Mouse (Mus musculus) liver (tissue): Measurements from ENCODE around the gene Loxl4.

ENCODE experiments used
- DNase-seq: peaks from one replicate; pipeline ENCODE4 v3.0.0-alpha.2; 2020; ENCODE audit warnings: mixed read lengths

The Loxl4 gene

GRCm38 (mm10) chr19:42608082-42608481, 4.5 kb downstream of the Loxl4 start:
- no peak for DNase-seq

- no peak for DNase-seq
These were observed 10.0 kb downstream of the Loxl4 start for GRCm38 (mm10) chr19:42602576-42602975.

DNA sequence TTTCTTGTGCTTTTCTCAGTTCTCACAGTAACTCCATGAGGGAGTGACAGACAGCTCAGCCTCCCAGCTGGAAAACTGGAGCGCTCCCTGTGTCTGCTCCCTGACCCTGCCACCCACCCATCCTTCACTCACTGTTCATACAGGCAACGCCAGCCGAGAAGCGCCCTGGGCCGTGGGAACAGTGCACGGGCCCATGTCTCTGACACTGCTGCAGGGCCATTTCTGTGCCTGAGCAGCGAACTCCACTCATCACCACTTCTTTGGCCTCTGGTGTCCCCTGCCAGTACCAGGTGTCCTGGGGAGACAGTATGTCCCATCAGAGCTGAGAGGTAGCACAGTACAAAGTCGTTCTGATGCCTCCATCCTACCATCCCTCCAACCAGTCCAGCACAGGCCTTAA, 10.6 kb downstream of the Loxl4 start:
- DNase-seq = no peak

GRCm38 (mm10) chr19:42601445-42601844, 11.2 kb downstream of the Loxl4 start:
- DNase-seq = no peak

DNA sequence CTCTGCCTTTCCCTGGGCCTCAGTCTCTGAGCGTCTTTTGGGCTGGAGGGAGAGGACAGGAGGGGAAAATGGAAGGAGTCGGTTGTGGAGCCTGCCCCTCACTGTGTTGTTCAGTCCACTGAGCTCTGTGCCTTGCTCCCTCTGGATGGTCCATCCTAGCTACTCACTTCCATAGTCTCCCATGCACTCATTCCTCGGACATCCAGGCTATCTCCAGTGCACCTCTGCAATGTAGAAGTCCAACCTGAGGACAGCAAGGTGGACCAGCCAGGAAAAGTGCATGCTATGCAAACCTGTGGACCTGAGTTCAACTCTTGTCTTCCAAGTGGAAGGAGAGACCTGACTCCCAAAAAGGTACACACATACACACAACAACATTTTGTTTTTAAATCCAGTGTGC, 12.0 kb downstream of the Loxl4 start:
- no peak for DNase-seq

DNA sequence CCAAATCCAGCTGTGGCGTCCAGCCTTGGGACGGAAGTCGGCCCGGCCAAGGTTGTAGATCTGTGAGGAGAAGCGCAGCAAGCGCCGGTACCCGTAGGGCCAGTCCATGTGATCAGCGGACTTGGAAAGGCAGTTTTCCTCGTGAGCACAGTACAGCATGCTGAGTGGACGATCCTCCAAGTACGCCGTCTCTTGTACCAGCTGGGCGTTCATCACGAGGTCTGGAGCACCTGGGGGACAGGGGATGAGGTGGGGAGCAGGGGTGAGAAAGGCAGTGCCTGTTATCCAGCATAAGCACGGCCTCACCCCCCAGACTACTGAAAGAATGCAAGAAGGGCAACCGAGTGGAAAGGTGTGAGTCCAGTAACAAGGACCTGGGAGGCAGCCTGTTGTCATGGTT, 12.7 kb downstream of the Loxl4 start:
- no peak for DNase-seq

DNA sequence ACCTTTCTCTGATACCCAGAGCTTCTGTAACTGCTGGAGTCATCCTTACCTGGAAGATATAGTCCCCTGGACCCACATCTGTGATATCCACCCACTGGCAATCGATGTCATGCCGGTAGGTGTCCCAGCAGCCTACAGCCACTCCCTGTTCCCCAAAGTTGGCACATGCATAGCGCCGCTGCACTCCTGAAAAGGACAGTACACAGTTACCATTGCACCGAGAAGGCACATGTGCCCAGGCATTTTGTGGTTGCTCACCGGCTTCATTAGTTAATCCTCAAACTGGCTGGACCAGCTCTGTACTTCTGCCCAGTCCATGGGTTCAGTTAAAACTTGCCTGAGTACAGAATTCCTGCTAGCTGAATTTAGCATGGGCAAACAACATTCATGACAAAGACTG, 14.7 kb downstream of the Loxl4 start:
- no peak for DNase-seq

DNA sequence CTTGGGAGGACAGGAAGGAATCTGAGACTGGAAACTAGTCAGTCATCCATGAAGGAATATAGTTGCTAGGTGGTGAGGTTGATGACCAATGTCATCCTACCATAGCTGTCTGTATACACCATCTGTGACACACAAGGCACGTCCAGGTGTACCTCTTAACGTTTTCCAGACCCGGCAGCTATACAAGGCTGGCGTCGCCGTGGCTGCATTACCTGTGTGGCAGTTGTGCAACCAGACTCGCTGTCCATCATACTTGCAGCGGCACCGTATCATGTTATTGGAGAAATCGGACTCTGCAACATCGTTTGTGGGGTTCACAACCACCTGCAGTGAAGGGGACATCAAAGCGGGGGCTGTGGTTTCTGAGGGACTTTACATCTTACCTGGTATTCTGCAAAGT, 15.3 kb downstream of the Loxl4 start:
- no peak for DNase-seq

GRCm38 (mm10) chr19:42595066-42595465, 17.5 kb downstream of the Loxl4 start:
- no peak for DNase-seq

DNA sequence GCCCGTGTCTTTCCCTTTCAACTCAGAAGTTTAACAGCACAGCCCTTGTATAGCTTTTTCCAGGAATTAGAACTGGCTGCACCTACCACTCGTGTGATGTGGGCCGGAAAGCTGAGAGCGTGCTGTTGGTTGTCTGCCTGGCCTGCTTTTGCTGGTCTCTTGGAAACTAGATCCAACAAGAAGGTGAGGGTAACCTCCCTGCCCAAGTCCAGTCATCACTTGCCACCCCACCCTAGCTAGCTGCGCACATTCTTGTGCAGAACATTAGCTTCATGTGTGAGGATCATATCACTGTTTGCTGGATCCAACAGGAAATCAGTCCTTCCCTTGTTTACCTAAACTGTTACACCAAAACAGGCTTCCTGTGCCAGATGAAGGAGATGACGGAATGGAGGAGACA, 19.2 kb downstream of the Loxl4 start:
- no peak for DNase-seq

DNA sequence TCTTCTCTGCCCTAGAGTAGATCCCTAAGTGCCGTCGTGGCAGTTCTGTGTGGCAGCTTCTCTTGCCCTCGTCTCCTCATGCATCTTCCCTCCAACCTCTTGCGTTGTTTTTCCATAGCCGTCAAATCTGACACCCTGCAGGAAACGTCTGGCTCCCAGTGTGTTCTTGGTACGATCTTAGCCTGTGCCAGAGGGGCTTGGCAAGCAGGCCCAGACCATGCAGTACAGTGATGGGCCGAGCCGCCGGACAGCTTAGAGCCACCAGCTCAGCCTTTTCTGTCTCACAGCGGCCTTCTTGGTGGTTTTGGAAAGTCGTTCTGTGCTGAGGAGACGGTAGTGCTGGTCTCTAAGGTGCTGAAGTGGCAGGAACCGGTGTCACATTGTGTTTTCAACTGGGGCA, 21.1 kb downstream of the Loxl4 start:
- DNase-seq = no peak

- DNase-seq = no peak
These were observed 23.4 kb downstream of the Loxl4 start for GRCm38 (mm10) chr19:42589246-42589645.

GRCm38 (mm10) chr19:42587704-42588103, 24.9 kb downstream of the Loxl4 start:
- DNase-seq = no peak

GRCm38 (mm10) chr19:42584188-42584587, 28.4 kb downstream of the Loxl4 start:
- peak; percentile 46 for DNase-seq

GRCm38 (mm10) chr19:42583677-42584076, 28.9 kb downstream of the Loxl4 start:
- peak; percentile 35 for DNase-seq

DNA sequence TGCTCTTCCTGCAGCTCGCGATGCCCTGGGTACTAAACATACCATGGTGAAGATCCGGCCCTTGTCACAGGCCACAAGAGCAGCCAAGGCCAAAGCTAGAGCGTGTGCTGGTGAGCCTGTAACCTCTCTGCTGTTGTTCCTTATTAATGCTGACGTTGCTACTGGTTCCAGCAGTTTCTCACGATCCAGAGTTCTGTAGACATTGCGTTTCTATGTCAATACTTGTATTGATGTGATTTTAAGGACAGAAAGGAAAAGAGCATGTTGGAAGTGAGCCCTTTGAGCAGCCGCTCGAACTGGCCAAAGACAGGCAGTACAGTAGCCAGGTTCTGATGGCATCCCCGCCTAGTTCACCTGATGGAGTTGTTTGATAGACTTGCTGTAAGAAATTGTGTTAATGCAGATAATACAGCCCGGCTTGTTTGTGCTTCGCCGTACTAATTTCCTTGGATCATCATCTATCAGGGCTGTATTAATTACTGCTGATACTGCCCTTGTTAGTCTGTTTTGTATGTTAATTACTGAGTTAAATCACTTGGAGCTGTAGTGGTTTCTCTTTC, 29.7 kb downstream of the Loxl4 start:
- peak; percentile 44 for DNase-seq

GRCm38 (mm10) chr19:42580701-42581100, 31.9 kb downstream of the Loxl4 start:
- DNase-seq = no peak

DNA sequence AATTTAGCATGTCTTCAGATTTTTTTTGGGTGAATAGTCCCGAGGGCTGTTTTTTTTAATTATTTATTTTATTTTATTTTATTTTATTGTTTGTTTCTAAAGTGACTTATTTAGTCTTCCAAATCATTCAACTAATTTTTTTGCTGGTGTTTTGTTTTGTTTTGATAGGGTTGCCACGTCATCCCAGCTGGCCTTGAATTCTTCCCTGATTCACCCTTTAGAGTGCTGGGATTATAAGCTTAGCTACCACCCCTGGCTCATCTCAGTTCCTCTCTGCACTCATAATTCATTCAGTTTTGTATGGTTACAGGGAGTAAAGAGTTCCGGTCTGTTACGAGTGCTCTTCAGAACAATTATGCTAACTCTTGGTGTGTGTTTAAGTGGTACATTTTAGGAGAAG, 34.0 kb downstream of the Loxl4 start:
- DNase-seq = no peak

DNA sequence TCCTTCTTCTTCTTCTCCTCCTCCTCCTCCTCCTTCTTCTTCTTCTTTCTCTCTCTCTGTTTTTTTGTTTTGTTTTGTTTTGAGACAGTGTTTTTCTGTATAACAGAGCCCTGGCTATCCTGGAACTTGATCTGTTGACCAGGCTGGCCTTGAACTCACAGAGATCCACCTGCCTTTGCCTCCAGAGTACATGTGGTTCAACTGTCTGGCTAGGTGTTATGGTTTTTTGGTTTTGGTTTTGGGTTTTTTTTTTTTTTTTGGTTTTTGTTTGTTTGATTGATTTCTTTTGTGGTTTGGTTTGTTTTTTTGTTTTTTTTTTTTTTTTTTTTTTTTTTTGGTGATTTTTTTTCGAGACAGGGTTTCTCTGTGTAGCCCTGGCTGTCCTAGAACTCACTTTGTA, 35.8 kb downstream of the Loxl4 start:
- DNase-seq = no peak

GRCm38 (mm10) chr19:42575317-42575716, 37.3 kb downstream of the Loxl4 start:
- DNase-seq = no peak

DNA sequence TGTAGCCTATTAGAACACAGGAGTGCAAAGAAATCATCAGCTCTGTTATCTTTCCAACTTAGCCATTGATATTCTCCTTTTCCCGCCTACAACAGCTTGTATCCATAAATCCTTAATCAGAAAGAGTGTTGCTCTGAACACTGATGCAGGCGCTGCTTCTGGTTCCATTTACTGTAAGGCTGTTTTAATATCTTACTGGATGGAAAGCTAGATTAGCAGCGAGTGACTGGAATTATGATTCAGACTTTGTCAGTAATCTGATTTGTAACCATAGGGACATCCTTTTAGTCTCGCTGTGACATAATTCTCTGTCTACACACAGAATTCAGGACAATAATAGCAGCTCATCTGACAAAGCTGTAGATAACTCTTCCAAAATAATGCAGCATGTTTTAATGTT, 41.3 kb downstream of the Loxl4 start:
- no peak for DNase-seq

DNA sequence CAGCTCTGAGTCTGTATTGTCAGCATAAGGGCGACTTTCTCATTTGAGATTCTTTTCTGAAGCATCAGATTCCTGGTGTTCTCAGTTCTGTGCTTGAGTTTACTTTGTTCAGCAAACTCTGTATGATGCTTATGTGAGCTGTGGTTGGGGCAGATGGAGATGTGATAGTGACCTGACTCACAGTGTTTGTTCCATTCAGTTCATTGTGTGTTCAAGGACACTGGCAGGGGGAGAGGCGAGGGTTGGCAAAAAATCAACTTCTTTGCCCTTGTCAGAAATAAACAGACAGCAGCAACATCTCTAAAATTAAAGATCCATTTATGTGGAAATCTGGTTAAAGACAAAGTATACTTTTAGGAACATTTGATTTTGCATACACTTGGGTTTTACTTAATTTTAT, 43.5 kb downstream of the Loxl4 start:
- no peak for DNase-seq

DNA sequence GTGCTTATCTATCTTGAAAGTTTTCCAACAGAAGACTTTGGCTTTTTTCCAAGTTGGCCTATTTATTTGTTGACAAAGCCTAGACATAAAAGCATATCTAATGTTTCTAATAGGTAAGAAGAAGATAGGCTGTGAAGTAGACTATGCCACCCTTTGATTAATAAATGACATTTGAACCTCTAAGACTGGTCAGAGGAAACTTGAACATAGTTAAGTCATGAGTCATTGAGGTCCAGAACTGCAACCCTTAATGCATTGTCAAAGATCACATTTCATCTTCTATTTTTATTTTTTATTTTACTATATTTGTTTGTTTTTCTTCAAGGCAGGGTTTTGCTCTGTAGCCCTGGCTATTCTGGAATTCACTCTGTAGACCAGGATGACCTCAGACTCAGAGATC, 45.6 kb downstream of the Loxl4 start:
- no peak for DNase-seq

- no peak for DNase-seq
These were observed 46.2 kb downstream of the Loxl4 start for GRCm38 (mm10) chr19:42566283-42567019.

- DNase-seq = no peak
These were observed 48.8 kb downstream of the Loxl4 start for GRCm38 (mm10) chr19:42563726-42564270.
